Mouse (Mus musculus): Measurements from ENCODE around the gene Abcf1.
"Not testable (repeated sequence)": the region's sequence is repeated elsewhere in the genome, so short reads cannot be mapped to it uniquely, and the experiment has no call there.

Abcf1 gene

DNA sequence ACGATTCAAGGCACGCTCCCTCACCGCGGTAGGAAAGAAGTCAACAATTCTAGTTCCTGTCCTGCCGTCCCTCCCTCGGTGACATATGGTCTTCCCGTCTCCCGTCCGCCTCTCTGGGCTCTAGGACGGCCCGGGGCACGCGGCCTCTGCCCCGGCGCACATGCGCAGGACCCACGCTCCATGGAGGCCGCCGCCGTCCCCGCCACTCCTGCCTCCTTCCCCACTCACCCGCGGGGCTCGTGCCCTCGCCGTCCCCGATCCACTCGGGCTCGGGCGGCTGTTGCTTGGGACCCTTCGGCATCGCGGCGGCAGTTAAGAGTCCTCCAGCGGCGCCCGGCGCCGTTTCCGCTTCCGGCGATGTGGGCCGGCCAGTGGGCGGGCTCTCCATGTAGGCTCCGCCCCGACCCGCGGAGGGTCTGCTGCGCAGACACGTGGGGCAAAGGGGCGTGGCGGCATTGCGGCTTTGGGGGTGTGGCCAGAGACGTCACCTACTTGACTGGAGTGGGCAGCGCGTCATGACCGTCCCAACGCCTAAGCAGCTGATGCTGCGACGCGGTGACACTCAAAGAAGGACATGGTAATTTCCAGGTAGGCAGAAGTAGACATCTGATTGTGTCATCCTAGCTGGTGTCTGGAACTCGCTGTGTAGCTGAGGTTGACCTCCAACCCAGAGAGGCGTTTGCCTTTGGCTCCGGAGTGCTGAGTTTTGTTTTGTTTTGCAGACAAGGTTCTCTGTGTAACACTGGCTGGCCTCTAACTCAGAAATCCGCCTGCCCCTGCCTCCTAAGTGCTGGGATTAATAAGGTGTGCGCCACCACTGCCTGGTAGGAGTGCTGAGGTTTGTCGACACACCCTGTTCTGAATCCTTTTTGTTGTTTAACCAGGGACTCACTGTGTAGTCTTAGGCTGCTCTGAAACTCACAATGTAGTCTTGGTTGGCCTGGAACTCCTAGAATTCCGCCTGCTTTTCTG, at the start of gene Abcf1:
Abcf1 (minus strand) TSS at position 344 of the 972 bp plus-strand sequence.
- peak; percentile 95 for DNase-seq (ENCODE audit: low read depth, low spot score)

GRCm38 (mm10) chr17:36018979-36019378, 49.4 kb upstream of the Abcf1 start:
- no peak for DNase-seq (ENCODE audit: low read depth, low spot score)

- no peak for DNase-seq (ENCODE audit: low read depth, low spot score)
Measured at GRCm38 (mm10) chr17:36017046-36017445, 47.5 kb upstream of the Abcf1 start.

GRCm38 (mm10) chr17:36014977-36015376, 45.4 kb upstream of the Abcf1 start:
- DNase-seq (ENCODE audit: low read depth, low spot score): no peak

GRCm38 (mm10) chr17:36004409-36004808, 34.8 kb upstream of the Abcf1 start:
- DNase-seq (ENCODE audit: low read depth, low spot score): not testable (repeated sequence)

DNA sequence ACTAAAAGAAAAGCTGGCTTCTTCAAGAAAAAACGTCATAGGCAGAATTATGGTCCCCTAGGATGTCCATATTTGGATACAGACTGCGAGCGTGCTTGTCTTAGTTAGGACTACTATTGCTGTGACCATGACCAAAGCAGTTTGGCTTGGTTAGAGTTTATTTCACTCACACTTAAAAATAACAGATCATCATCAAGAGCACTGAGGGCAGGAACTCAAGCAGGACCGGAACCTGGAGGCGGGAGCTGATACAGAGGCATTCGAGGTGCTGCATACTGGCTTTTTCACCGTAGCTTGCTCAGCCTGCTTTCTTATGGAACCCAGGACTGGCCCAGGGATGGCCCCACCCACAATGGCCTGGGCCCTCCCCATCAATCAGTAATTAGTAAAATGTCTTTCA, 33.8 kb upstream of the Abcf1 start:
- no peak for DNase-seq (ENCODE audit: low read depth, low spot score)

- DNase-seq (ENCODE audit: low read depth, low spot score): peak; percentile 91
Measured at GRCm38 (mm10) chr17:36001966-36002365, 32.4 kb upstream of the Abcf1 start.

- DNase-seq (ENCODE audit: low read depth, low spot score): peak; percentile 45
Measured at GRCm38 (mm10) chr17:36001121-36001897, 31.7 kb upstream of the Abcf1 start.

DNA sequence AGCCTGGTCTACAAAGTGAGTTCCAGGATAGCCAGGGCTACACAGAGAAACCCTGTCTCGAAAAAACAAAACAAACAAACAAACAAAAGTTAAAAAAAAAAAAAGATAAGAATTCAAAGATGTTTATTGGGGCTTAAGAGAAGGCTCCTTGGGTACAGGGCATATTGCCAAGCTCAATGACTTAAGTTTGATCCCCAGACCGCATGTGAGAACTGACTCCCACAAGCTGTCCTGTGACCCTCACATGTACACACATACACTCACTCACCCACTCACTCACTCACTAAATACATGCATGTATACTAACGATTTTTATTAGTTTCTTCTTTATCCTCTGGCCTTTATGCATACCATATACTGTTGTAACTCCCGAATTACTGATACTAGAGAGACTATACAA, 30.8 kb upstream of the Abcf1 start:
- DNase-seq (ENCODE audit: low read depth, low spot score): no peak

DNA sequence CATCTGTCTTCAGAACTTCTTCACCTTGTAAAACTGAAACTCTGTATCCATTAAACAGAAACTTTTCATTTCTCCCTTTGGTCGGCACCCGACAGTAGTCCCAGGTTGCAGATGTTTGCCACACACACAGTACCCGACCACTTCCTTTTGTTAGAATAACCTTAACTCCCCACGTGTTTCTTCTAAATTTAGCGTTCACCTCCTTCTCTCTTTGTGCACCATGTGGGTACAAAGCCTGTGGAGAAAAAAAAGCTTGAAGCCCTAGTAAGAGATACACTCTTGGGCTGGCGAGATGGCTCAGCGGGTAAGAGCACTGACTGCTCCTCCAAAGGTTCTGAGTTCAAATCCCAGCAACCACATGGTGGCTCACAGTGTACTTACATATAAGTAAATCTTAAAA, 29.8 kb upstream of the Abcf1 start:
- DNase-seq (ENCODE audit: low read depth, low spot score): no peak

DNA sequence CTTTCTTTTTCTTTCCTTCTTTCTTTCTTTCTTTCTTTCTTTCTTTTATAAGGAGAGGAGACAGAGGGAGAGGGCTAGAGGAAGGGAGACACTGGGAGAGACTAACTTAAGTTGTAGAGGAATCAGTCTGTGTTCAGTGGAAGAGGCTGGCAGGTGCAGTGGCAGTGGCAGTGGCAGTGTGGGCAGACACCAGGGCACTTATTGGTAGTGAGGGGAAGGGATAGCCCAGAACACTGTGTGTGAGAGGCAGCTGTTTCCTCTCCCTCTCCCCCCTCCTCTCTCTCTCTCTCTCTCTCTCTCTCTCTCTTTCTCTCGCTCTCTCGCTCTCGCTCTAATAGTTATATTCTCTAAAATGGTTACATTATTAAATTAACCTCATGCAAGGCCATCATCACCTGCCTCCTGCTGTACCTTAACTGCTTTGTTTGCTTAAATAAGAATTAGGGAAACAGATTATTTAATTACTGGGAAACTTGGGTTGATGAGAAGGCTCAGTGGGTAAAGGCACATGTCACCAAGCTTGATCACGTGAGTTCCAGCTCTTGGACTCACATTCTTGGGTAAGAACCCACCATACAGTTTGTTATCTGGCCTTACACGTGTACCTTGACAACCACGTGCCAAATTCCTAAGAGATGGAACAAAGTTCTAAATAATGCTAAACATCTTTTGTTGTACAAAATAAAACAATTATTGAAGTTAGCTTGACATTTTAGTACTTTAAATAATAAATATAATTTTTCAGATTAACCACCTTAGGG, 29.2 kb upstream of the Abcf1 start:
- no peak for DNase-seq (ENCODE audit: low read depth, low spot score)

DNA sequence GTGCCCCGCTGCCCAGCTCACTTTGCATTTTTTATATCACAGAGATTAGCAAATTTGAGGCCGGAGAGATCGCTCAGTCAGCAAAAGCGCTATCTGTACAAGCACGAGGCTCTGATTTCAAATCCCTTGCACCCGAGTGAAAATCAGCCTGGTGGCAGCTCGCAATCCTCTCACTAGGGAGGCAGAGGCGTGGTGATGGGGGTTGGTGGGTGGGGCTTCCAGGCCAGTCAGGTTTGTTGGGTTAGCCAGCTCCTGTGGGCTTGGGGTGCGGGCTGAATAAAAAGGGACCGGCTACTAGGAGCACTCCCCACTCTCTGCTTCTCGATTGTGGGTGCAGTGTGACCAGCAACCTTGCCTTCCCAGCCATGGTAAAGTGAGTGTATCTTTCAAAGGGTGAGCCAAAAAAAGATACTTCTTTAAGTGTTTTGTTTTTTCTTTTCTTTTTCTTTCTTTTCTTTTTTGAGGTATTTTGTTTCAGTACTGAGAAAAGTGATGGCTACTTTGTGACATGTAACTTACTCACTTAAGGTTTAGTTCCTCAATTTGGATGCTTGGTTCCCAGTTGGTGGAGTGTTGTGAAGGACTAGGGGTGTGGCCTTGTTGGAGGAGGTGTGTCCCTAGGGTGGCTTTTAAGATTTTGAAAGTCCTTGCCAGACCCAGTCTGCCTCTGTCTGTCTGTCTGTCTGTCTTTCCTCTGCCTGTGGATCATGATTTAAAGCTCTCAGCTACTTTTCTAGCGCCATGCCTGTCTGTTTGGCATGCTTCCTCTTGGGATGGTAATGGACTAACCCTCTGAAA, 28.4 kb upstream of the Abcf1 start:
- peak; percentile 77 for DNase-seq (ENCODE audit: low read depth, low spot score)

DNA sequence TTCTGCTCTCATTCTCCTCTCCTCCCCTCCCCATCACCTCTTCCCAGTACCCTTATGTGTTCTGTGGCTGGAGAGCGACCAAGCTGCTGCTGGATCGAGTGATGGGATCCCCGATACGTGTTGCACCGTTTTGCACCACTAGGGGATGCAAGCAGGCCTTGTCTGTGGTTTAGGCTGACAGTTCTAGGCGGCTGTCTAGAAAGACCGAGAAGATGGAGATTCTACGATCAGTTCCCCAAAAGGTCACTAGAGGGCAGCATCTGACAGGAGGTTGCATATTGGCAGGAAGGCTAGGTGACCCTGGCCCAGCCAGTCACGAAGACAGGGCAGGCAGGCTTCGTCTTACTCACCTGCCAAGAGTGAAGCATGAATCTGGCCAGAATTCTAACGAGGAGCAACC, 27.4 kb upstream of the Abcf1 start:
- peak; percentile 98 for DNase-seq (ENCODE audit: low read depth, low spot score)

DNA sequence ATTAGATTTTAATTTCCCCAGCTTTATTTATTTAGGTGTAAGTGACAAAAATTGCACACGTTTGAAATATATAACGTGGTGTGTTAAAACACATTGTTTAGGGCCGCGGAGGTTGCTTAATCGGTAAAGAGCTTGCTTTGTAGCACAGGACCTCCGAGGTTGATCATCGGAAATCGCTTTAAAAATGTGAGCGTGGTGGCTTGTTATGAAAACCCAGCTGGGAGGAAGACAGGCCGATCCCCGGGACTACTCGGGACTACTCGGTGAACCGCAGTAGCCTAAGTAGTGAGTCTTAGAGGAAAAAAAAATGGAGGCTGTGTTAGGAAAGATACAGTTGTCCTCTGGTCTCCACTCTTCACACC, 25.3 kb upstream of the Abcf1 start:
- DNase-seq (ENCODE audit: low read depth, low spot score): no peak

GRCm38 (mm10) chr17:35994175-35994878, 24.8 kb upstream of the Abcf1 start:
- DNase-seq (ENCODE audit: low read depth, low spot score): peak; percentile 89

DNA sequence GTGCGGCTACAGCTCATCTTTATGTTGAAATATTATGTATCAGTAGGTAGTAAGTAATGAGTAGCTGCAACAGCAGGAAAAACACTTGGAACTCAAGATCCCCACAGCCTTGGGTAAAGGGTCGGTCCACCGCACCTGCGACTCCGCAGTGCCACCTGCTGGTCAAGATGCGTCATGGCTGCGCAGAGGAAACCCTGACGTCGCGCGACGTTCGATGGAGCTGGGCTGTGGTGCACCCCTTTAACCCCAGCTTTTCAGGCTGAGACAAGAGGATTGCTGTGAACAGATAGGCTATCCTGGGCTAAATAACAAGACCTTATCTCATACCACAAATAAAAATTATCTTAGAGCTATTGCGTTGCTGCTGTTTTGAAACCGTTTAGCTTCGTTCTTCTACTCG, 24.1 kb upstream of the Abcf1 start:
- DNase-seq (ENCODE audit: low read depth, low spot score): peak; percentile 84

DNA sequence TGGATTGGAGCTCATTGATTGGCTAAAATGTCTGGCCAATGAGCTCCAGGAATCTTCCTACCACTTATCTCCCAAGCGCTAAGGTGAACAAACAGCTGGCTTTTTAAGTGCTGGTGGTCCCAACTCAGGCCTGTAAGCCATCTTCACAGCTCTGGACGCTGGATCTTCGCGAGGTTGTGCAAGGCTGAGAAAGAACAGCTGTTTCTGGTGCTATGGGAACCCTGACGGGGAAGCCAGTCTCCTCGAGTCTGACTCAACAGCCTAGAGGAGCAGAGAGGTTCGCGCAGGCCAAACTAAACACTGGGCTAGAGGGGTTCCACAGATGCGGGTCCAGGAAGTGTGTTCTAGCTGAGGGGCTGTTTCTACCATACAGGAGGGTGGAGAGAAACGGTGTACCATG, 22.2 kb upstream of the Abcf1 start:
- DNase-seq (ENCODE audit: low read depth, low spot score): peak; percentile 56

GRCm38 (mm10) chr17:35981776-35982175, 12.2 kb upstream of the Abcf1 start:
- peak; percentile 82 for DNase-seq (ENCODE audit: low read depth, low spot score)

- DNase-seq (ENCODE audit: low read depth, low spot score): peak; percentile 48
Measured at GRCm38 (mm10) chr17:35980363-35980754, 10.8 kb upstream of the Abcf1 start.

All from R1 (cell line).